Mouse (Mus musculus): Measurements from ENCODE around the gene Dse. TPM values are rescaled to one million over a fixed set of nuclear protein-coding genes. Genes with fewer than 3 reads are reported as not detected.

The Dse gene
- polyA plus RNA-seq, 1 experiment from 2014 or later: 6.1 TPM

DNA sequence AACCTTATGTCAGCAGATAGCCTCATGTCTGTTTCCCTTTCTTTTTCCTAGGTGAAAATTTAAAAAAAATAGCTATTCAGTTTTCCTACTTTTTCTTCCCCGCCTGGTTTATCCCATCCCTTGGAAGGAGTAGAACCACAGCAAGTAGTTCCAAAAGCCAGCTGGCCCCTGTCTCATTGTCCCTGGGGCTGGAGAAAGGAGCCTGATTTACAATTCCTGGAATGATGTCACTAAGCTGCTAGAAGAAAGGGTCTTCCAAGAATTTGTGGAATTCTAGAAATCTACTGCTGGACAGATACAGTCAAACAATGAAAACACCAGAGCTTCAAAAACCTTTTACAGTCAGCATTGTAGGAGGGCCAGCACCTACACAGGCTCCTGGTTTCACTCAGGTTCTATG lies 6.8 kb downstream of the Dse start:
- Histone ChIP-seq H3K4me3 (replicated peaks) (no peak overlapping the region), H3K27ac (replicated peaks) (no peak overlapping the region), H3K9ac (no peak overlapping the region), H3K27me3 (peaks cover 8% of the 10 kb centered on the region), H3K36me3 (replicated peaks) (no peaks in the 10 kb centered on the region), H3K4me1 (replicated peaks) (0 out of 2 replicates have a peak, but pooled peaks cover 2% of the 10 kb centered on the region), H3K9me3 (replicated peaks) (no peaks in the 10 kb centered on the region), H3K4me2 (no peak overlapping the region)
- 61% methylated on average over 1 of the region's 1 CpGs for WGBS (ENCODE audit: insufficient replicate concordance)
- ATAC-seq (ENCODE audit: insufficient read depth): no peak

DNA sequence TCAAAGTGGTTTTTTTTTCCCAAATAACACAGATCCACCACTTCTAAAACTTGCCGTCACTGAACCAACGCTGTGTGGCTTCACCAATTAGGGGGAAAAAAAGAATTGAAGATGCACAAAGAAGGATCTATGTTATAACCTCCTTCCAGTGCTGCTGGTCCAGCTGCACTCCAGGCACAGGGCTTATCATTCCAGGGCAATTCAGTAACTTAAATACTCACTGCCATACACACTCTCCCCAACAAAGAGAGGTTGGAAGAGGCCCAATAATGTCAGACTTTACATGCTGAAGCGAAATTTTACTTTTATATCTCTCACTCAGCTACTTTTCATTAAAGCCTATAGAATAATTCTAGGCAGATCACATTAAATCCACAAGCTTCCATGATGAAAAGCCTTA lies 8.9 kb downstream of the Dse start:
- H3K27ac ChIP-seq (replicated peaks): no peak overlapping the region; the same call in 1 of the 2 replicates

DNA sequence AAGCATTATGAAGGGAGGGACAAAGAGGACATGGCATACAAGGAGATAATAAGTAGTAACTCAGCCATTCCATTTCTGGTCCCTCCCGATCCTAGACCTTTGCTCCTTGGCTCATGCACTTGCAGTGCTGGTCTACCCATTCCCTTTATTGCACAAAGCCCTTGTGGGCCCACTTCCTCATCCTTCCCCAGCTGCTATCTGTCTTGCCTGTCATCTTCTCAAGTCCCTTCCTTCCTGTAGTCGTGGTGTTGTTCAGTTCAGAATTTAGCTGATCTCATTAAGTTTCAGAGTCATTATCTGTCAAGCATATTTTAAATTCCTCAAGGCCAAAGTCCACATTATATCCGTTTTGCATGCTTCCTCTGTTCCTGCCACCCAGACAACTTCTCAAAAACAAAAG lies 9.5 kb downstream of the Dse start:
- Histone ChIP-seq H3K27ac (replicated peaks) (no peak overlapping the region), H3K36me3 (replicated peaks) (no peaks in the 10 kb centered on the region), H3K9ac (no peak overlapping the region), H3K27me3 (no peaks in the 10 kb centered on the region), H3K4me1 (replicated peaks) (peaks cover 5% of the 10 kb centered on the region; the same call in 1 of the 2 replicates), H3K4me2 (no peak overlapping the region), H3K4me3 (replicated peaks) (no peak overlapping the region), H3K9me3 (replicated peaks) (no peaks in the 10 kb centered on the region)
- ATAC-seq (ENCODE audit: insufficient read depth): peak; percentile 61; the same call in 1 of the 2 replicates
- 6% methylated on average over 3 of the region's 3 CpGs for whole genome bisulfite sequencing (ENCODE audit: insufficient replicate concordance)

More for the DNA sequence above, 8.9 kb downstream of the Dse start:
- H3K4me1 ChIP-seq (replicated peaks): peaks cover 5% of the 10 kb centered on the region; the same call in 1 of the 2 replicates
- WGBS (ENCODE audit: insufficient replicate concordance): 34% methylated on average over 3 of the region's 3 CpGs
- ATAC-seq (ENCODE audit: insufficient read depth): no peak
- no peaks in the 10 kb centered on the region for H3K9me3 ChIP-seq (replicated peaks)
- H3K4me3 ChIP-seq (replicated peaks): no peak overlapping the region
- no peaks in the 10 kb centered on the region for H3K36me3 ChIP-seq (replicated peaks)
- no peak overlapping the region for H3K9ac ChIP-seq
- H3K27me3 ChIP-seq: no peaks in the 10 kb centered on the region
- no peak overlapping the region for H3K4me2 ChIP-seq

DNA sequence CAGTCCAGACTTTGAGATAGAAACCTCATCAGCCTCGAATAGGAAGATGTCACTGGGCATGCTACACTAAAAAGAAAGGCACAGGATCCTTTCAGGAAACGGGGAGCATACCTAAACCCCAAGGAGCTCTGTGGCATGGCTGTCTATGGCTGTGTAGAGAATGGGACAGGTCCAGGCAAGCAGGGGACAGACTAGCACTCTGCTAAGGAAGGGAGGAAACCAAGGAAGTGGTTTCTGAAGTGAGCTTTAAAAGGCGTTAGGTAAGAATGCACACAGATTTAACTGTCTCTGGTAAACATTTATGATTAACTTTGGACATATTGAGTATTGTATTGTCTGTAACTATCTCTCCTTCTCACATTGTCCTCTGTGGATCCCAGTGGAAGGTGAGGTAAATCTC lies 10.2 kb downstream of the Dse start:
- Histone ChIP-seq H3K9me3 (replicated peaks) (no peaks in the 10 kb centered on the region), H3K9ac (no peak overlapping the region), H3K36me3 (replicated peaks) (no peaks in the 10 kb centered on the region), H3K4me1 (replicated peaks) (peaks cover 5% of the 10 kb centered on the region; the same call in 1 of the 2 replicates), H3K4me3 (replicated peaks) (no peak overlapping the region), H3K4me2 (no peak overlapping the region), H3K27me3 (no peaks in the 10 kb centered on the region), H3K27ac (replicated peaks) (no peak overlapping the region)
- no peak for ATAC-seq (ENCODE audit: insufficient read depth)
- 30% methylated on average over 3 of the region's 3 CpGs for WGBS (ENCODE audit: insufficient replicate concordance)

DNA sequence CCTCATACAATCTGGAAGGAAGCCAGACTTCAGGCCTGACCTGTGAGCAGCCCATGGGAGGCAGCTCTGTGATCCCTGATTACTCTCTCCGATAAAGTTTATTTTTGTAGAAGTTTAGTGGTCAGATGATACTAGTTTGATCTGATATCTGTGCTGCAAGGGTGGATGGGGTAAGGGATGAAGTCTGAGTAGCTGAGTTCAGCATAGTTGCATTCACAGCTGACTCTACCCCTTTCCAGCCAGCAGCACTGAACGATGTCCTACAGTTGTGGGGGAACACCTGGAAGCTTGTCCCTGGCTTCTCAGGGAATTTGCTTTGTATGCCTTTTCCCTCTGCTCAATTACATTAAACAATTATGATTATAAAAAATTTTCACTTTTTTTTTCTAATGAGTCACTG lies 12.6 kb downstream of the Dse start:
- Histone ChIP-seq H3K9ac (no peak overlapping the region), H3K27ac (replicated peaks) (no peak overlapping the region), H3K36me3 (replicated peaks) (no peaks in the 10 kb centered on the region), H3K27me3 (no peaks in the 10 kb centered on the region), H3K4me1 (replicated peaks) (peaks cover 5% of the 10 kb centered on the region; the same call in 1 of the 2 replicates), H3K9me3 (replicated peaks) (no peaks in the 10 kb centered on the region), H3K4me3 (replicated peaks) (no peak overlapping the region), H3K4me2 (no peak overlapping the region)
- 51% methylated on average over 2 of the region's 2 CpGs for WGBS (ENCODE audit: insufficient replicate concordance)
- ATAC-seq (ENCODE audit: insufficient read depth): no peak

DNA sequence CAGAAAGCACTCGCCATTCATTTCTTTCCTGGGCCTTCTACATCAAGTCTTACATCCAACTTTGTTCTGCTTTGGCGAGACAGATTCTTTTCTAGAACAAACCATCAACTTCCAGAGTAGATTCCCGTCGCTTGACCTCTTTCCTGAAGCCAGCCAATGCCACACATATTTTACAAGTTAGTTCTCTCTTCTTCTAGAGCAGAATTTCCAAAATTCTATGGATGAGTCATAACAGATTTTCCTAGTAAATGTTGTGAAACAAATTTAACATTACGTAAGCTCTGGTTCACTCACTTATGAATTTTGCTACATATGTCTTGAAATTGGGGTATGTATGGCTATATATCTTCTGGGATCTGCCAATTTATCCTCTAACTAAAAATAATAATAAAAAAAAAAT lies 13.0 kb downstream of the Dse start:
- peaks cover 5% of the 10 kb centered on the region; the same call in 1 of the 2 replicates for H3K4me1 ChIP-seq (replicated peaks)
- no peak for ATAC-seq (ENCODE audit: insufficient read depth)
- no peak overlapping the region for H3K4me3 ChIP-seq (replicated peaks)
- H3K27me3 ChIP-seq: no peaks in the 10 kb centered on the region
- H3K27ac ChIP-seq (replicated peaks): no peak overlapping the region
- H3K4me2 ChIP-seq: no peak overlapping the region
- H3K36me3 ChIP-seq (replicated peaks): no peaks in the 10 kb centered on the region
- WGBS (ENCODE audit: insufficient replicate concordance): 61% methylated on average over 5 of the region's 5 CpGs
- H3K9ac ChIP-seq: no peak overlapping the region
- no peaks in the 10 kb centered on the region for H3K9me3 ChIP-seq (replicated peaks)

DNA sequence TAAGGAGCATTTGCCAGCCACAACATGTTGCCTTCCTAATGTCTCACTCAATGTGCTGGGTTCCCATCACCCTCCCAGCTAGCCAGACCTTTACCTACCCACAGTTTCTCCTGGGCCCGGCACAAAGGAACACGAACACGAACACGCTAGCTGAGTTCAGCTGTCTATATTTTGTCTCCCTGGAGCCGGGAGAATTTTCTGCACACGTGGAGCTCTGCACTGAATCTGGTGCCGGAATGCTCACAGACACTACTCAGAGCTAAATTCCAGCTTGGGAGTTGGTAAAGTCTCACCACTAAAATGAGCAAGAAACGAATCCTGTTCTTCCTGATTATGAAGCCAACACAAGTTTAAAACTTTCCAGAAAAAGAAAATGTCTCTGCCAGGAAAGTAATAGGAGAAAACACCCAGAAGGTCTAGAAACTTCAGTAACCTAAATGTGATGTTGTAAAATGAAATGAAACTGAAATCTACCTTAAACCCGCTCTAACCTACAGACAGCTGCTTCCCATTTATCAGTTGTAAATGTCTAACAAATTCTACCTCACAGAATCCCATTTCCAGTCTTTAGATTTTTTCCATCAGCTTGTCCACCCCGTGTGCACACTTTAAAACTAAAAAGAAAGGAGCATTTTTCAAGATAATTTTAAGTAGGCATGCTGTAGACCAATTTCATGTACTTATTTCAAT lies 20.8 kb downstream of the Dse start:
- H3K4me3 ChIP-seq (replicated peaks): no peak overlapping the region
- no peaks in the 10 kb centered on the region for H3K9me3 ChIP-seq (replicated peaks)
- no peak overlapping the region for H3K27ac ChIP-seq (replicated peaks)
- H3K4me1 ChIP-seq (replicated peaks): no peaks in the 10 kb centered on the region
- H3K27me3 ChIP-seq: no peaks in the 10 kb centered on the region
- no peaks in the 10 kb centered on the region for H3K36me3 ChIP-seq (replicated peaks)
- ATAC-seq (ENCODE audit: insufficient read depth): no peak
- H3K9ac ChIP-seq: no peak overlapping the region
- no peak overlapping the region for H3K4me2 ChIP-seq
- 61% methylated on average over 10 of the region's 10 CpGs for WGBS (ENCODE audit: insufficient replicate concordance)

DNA sequence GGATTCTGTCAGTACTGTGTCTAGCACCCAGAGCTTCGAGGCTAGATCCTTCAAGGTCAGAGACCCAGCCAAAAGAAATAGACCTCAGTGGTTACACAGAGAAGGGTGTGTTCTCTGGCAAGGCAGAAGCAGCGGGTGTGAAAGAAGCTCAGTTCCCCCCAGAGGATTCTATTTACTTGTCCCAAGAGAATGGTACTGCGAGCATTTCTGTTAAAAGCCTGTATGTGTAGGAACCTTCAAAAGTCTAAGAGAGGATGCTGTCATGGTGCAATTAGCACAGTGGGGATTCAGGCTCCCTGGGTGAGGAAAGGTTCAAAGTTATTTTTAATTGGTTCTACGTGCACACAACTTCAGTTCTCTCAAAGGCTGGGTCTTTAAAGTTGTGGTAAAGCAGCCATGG lies 22.0 kb downstream of the Dse start:
- no peaks in the 10 kb centered on the region for H3K9me3 ChIP-seq (replicated peaks)
- no peak for ATAC-seq (ENCODE audit: insufficient read depth)
- no peak overlapping the region for H3K4me2 ChIP-seq
- H3K4me3 ChIP-seq (replicated peaks): no peak overlapping the region
- no peak overlapping the region for H3K9ac ChIP-seq
- H3K36me3 ChIP-seq (replicated peaks): no peaks in the 10 kb centered on the region
- 54% methylated on average over 4 of the region's 4 CpGs for WGBS (ENCODE audit: insufficient replicate concordance)
- no peaks in the 10 kb centered on the region for H3K27me3 ChIP-seq
- no peak overlapping the region for H3K27ac ChIP-seq (replicated peaks)
- H3K4me1 ChIP-seq (replicated peaks): no peaks in the 10 kb centered on the region

DNA sequence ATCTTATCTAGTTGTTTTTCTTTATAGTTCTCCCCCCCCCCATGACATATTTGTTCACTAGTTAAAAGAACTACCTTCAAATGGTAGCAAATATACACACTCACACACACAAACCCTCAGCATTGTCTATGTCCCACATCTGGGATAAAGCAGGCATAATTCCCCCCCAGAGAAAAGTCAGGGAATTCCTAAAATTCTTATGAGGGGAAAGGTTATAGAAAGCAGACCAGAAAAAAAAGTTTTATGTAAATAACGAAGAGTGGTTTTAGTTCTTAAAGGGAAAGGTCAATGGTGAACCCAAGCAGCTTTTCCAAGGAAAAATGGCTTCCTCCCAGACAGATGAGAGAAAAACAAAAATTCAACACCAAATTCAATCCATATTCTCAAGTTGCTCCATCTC lies 22.6 kb downstream of the Dse start:
- Histone ChIP-seq H3K27me3 (no peaks in the 10 kb centered on the region), H3K9ac (no peak overlapping the region), H3K4me1 (replicated peaks) (no peaks in the 10 kb centered on the region), H3K4me2 (no peak overlapping the region), H3K9me3 (replicated peaks) (no peaks in the 10 kb centered on the region), H3K27ac (replicated peaks) (no peak overlapping the region), H3K36me3 (replicated peaks) (no peaks in the 10 kb centered on the region), H3K4me3 (replicated peaks) (no peak overlapping the region)
- no peak for ATAC-seq (ENCODE audit: insufficient read depth)
- 57% methylated on average over 1 of the region's 1 CpGs for WGBS (ENCODE audit: insufficient replicate concordance)

DNA sequence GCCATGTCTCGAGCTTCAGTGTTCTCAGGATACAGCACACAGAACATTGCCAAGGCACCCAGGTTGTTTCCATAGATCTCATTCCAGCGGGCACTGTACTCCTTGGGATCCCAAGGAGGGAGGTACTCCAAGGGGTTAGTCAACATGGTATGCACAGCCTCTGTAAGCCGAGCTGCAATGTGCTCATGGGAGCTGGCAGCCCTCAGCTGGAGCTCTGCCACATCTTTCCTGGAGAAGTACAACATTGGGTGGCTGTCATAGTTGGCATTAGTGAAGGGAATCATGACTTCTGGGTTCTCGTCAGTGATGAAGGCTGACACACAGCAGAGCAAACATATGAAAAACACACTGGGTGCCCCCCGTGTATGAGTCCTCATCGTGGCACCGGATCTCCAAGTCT lies 23.8 kb downstream of the Dse start:
- Histone ChIP-seq H3K4me1 (replicated peaks) (no peaks in the 10 kb centered on the region), H3K27ac (replicated peaks) (no peak overlapping the region), H3K9me3 (replicated peaks) (no peaks in the 10 kb centered on the region), H3K4me3 (replicated peaks) (no peak overlapping the region), H3K4me2 (no peak overlapping the region), H3K27me3 (no peaks in the 10 kb centered on the region), H3K36me3 (replicated peaks) (no peaks in the 10 kb centered on the region), H3K9ac (no peak overlapping the region)
- WGBS (ENCODE audit: insufficient replicate concordance): 65% methylated on average over 7 of the region's 7 CpGs
- no peak for ATAC-seq (ENCODE audit: insufficient read depth)

DNA sequence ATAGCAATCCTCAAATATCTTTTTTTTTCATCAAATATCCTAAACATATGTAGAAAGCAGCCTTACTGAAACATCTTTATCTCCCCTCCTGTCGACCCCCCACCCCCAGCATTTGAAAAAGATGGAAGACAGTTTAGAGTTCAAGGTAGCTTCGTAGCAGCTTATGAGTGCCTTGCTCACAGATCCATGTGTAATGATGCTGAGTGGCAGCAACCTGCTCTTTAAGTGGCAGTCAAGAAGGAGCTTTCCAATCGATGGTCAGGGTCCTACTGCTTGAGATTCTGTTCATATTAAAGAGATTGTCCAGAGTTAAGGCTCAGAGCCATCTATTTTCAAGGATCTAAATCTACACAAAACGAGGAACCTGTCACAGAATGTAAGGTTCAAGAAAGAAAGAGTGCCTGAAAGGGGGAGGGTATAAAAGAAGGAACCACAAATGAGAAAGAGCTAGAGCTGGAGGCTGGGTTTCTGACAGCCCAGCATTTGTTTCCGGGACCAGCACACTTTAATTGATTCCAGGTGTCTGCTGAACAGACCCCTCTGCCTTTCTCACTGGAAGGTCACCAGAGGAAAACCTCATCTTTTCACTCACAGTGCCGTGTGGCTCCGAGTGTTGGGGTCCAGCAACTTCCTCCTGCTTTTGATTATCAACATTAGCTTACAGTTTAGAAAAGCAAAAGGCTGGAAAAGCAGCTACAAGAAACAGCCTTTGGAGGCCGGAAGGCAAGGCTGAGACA lies 31.5 kb downstream of the Dse start:
- Histone ChIP-seq H3K9ac (no peak overlapping the region), H3K4me2 (no peak overlapping the region), H3K27me3 (no peaks in the 10 kb centered on the region), H3K4me1 (replicated peaks) (no peaks in the 10 kb centered on the region), H3K9me3 (replicated peaks) (no peaks in the 10 kb centered on the region), H3K4me3 (replicated peaks) (no peak overlapping the region), H3K36me3 (replicated peaks) (no peaks in the 10 kb centered on the region), H3K27ac (replicated peaks) (no peak overlapping the region)
- no peak for ATAC-seq (ENCODE audit: insufficient read depth)
- 30% methylated on average over 8 of the region's 8 CpGs for whole genome bisulfite sequencing (ENCODE audit: insufficient replicate concordance)
